Mouse (Mus musculus): ENCODE measurements around the gene Pcbp2.

DNA sequence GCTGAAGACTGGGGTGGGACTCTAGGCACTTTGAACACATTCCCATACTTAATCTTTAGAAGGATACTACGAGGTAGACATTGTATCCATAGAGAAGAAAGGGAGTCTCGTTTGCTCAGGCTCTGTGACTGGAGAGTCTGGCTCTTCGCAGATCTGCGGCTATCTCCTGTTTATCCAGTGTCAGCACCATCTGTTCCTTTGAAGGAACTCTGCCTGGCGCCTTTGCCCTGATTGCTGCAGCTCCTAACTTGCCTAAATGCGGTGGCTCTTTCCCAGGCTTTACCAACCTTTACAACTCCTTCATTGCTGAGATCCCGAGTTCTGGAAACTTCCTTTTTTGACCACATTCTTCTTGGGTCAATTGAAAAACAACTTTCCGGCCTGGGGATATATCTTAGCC, 21.0 kb upstream of the Pcbp2 start:
- TF ChIP-seq POLR2A (IDR thresholded peaks at IDR 0.05; ENCODE audit: borderline replicate concordance, control insufficient read depth, low read depth, low read length) (no peak), CTCF (IDR thresholded peaks at IDR 0.05; ENCODE audit: control insufficient read depth, insufficient read depth, low read length) (no peak)
